Mouse (Mus musculus) forebrain, embryonic 11.5 days (tissue): ENCODE data around the gene Tor4a. TPM values are rescaled to one million over a fixed set of nuclear protein-coding genes. Genes with fewer than 3 reads are reported as not detected.

ENCODE experiments used
- ATAC-seq: fragments of 200-750 bp; cut with Nextera tagmentation; replicated peaks from 2 replicates; pipeline ENCODE4 v1.8.0; 2017; ENCODE audit warnings: moderate TSS enrichment; ENCODE audit not compliant: low FRiP score
- DNase-seq: peaks from one replicate; pipeline ENCODE4 v3.0.0-alpha.2; 2017; ENCODE audit warnings: low spot score
- H3K27ac ChIP-seq: fragments of 300-500 bp; sonication (generic); 2 replicates; pipeline ENCODE4 v1.5.1; 2014; ENCODE audit warnings: low read depth, low read length
- H3K27me3 ChIP-seq: fragments of 300-500 bp; sonication (generic); 2 replicates; pipeline ENCODE4 v1.6.1; 2014; ENCODE audit warnings: mild to moderate bottlenecking, low read length, mixed read lengths; ENCODE audit not compliant: control insufficient read depth, insufficient read depth
- H3K36me3 ChIP-seq: fragments of 300-500 bp; sonication (generic); 2 replicates; pipeline ENCODE4 v1.6.1; 2014; ENCODE audit warnings: mild to moderate bottlenecking, low read length, moderate library complexity, mixed read lengths; ENCODE audit not compliant: control insufficient read depth, insufficient read depth
- H3K4me1 ChIP-seq: fragments of 300-500 bp; sonication (generic); replicated peaks from 2 replicates; pipeline ENCODE4 v1.6.1; 2014; ENCODE audit warnings: low read length, mixed read lengths; ENCODE audit not compliant: control insufficient read depth, insufficient read depth
- H3K4me2 ChIP-seq: fragments of 300-500 bp; sonication (generic); 2 replicates; pipeline ENCODE4 v1.6.1; 2014; ENCODE audit warnings: low read depth, mild to moderate bottlenecking, low read length, moderate library complexity, mixed read lengths; ENCODE audit not compliant: severe bottlenecking
- H3K4me3 ChIP-seq: fragments of 300-500 bp; sonication (generic); 2 replicates; pipeline ENCODE4 v1.5.1; 2014; ENCODE audit warnings: low read depth, low read length
- H3K9ac ChIP-seq: fragments of 300-500 bp; sonication (generic); 2 replicates; pipeline ENCODE4 v1.6.1; 2014; ENCODE audit warnings: low read length
- H3K9me3 ChIP-seq: fragments of 300-500 bp; sonication (generic); 2 replicates; pipeline ENCODE4 v1.6.1; 2016; ENCODE audit warnings: low read length, mixed read lengths; ENCODE audit not compliant: control insufficient read depth
- WGBS: fragments of 180-500 bp; shearing (Covaris S2); extraction: QIAGEN DNeasy Blood & Tissue Kit; methylation state at CpG from one replicate; pipeline ENCODE4 v1.1.7; 2014; 5-methylcytosine and 5-hydroxymethylcytosine counted together
- polyA plus RNA-seq: library from polyadenylated mRNA; unstranded; fragments of >200 nt; fragmentation: Nextera tagmentation; extraction: Ambion mirVana; gene quantifications from 2 replicates; pipeline ENCODE4 v1.2.1, GENCODE M21; 2014

Tor4a gene
- polyA plus RNA-seq, 1 experiment from 2014 or later: 1.3 TPM

DNA sequence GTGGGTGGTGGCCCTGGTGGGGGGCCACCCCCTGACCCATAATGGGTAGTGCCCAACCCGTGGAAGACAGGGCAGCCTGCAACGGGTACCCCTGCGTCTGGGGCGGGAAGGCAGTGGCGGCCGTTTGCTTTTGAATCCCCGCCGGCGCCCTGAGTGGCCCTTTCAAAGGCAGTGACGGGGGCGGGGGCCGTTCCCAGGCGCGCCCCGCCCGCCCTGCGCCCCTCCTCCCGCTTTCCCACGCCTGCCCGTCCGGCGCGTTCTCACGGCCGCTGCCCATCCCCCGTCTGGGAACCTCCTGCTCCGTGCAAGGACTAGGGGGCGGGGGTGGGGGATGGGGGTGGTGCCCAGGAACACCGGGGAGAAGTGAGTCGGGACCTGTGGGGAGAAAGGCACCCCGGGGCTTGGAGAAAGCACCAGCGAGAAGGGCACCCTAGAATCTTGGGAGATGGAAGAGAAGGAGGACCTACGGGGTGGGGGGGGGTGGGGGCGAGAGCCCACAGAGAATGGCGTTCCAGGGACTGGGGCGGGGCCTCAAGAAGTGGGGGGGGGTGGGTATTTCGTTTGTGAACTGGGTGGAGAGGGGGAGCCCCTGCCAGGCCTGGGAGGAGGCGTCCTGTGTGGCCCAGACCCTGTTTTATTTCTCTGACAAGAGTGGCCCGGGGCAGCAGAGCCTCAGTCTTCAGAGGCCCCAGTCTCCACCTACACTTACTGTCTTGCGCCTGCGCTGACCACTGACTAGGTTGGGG is 28.6 kb downstream of the Tor4a start:
- Histone ChIP-seq H3K9ac (peak overlapping the region; percentile 57), H3K27me3 (no peaks in the 10 kb centered on the region), H3K4me1 (peaks cover 30% of the 10 kb centered on the region), H3K36me3 (no peaks in the 10 kb centered on the region), H3K9me3 (no peaks in the 10 kb centered on the region), H3K4me3 (peak overlapping the region; percentile 33), H3K27ac (peak overlapping the region; percentile 91), H3K4me2 (peak overlapping the region; percentile 61)
- under 1% methylated on average over 40 of the region's 41 CpGs for WGBS
- peak; percentile 95 for DNase-seq
- peak; percentile 88 for ATAC-seq

GRCm38 (mm10) chr2:25167481-25167880 is 29.2 kb downstream of the Tor4a start:
- H3K9me3 ChIP-seq: no peaks in the 10 kb centered on the region
- WGBS: 20% methylated on average over 4 of the region's 4 CpGs
- peak overlapping the region; percentile 61 for H3K4me2 ChIP-seq
- no peaks in the 10 kb centered on the region for H3K36me3 ChIP-seq
- H3K27me3 ChIP-seq: no peaks in the 10 kb centered on the region
- peak overlapping the region; percentile 33 for H3K4me3 ChIP-seq
- peak overlapping the region; percentile 91 for H3K27ac ChIP-seq
- H3K9ac ChIP-seq: peak overlapping the region; percentile 57
- H3K4me1 ChIP-seq: peaks cover 31% of the 10 kb centered on the region
- no peak for DNase-seq
- ATAC-seq: peak; percentile 52

DNA sequence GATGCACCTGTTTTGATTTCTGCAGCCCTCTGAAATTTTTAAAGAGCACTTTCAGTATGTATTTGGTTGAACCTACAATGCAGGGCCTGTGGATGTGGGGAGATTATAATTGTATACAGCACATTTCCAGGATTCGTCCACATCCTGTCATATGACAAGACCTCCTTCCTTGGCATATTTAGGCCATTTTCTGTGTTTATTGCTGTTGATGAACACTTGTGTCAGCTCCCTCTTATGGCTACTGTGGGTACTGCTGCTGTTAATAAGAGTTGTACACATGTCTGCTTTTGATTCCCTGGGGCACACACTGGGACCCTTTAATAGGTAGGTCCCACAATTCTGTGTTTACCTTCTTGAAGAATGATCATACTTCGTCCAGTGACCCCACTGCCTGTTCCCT is 39.0 kb downstream of the Tor4a start:
- no peak for DNase-seq

DNA sequence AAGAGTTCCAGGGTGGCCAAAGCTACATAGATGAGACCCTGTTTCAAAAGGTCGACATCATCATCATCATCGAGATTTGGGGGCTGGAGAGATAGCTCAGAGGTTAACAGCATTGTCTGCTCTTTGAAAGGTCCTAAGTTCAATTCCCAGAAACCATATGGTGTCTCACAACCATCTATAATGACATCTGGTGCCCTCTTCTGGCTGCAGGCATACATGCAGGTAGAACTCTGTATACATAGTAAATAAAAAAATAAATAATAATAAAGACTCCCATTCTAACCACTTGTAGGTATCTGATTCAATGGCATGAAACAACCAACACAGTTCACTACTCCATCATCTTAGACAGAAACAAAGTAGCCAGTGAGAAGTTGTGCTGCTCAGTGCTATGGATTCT is 39.7 kb downstream of the Tor4a start:
- no peak overlapping the region for H3K4me2 ChIP-seq
- WGBS: 50% methylated on average over 2 of the region's 2 CpGs
- no peaks in the 10 kb centered on the region for H3K4me1 ChIP-seq
- no peak overlapping the region for H3K9ac ChIP-seq
- no peak overlapping the region for H3K27ac ChIP-seq
- DNase-seq: no peak
- H3K9me3 ChIP-seq: no peaks in the 10 kb centered on the region
- H3K4me3 ChIP-seq: no peak overlapping the region
- no peaks in the 10 kb centered on the region for H3K27me3 ChIP-seq
- no peaks in the 10 kb centered on the region for H3K36me3 ChIP-seq
- ATAC-seq: no peak

More for the DNA sequence above, 39.0 kb downstream of the Tor4a start:
- H3K4me3 ChIP-seq: no peak overlapping the region
- no peak overlapping the region for H3K9ac ChIP-seq
- no peak overlapping the region for H3K27ac ChIP-seq
- no peaks in the 10 kb centered on the region for H3K36me3 ChIP-seq
- H3K4me2 ChIP-seq: no peak overlapping the region
- 65% methylated on average over 2 of the region's 2 CpGs for WGBS
- H3K9me3 ChIP-seq: no peaks in the 10 kb centered on the region
- no peak for ATAC-seq
- no peaks in the 10 kb centered on the region for H3K4me1 ChIP-seq
- H3K27me3 ChIP-seq: no peaks in the 10 kb centered on the region

DNA sequence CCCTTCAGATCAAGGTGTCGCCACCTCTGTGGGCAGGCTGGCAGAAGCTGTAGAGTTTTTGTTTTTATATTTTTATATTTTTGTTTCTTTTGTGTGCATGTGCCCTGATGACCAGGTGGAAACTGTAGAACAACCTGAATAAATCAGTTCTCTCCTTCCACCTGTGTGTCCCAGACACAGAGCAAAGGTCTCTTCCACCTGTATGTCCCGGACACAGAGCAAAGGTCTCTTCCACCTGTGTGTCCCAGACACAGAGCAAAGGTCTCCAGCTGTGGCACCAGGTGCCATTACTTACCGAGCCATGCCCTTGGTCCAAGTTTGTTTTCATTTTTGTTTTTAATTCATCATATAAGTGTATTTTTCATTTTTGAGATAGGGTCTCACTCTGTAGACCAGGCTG is 40.5 kb downstream of the Tor4a start:
- WGBS: 92% methylated on average over 3 of the region's 3 CpGs
- Histone ChIP-seq H3K27ac (no peak overlapping the region), H3K4me3 (no peak overlapping the region), H3K4me2 (no peak overlapping the region), H3K4me1 (no peaks in the 10 kb centered on the region), H3K36me3 (no peaks in the 10 kb centered on the region), H3K27me3 (no peaks in the 10 kb centered on the region), H3K9ac (no peak overlapping the region), H3K9me3 (no peaks in the 10 kb centered on the region)
- DNase-seq (no peak), ATAC-seq (no peak)

DNA sequence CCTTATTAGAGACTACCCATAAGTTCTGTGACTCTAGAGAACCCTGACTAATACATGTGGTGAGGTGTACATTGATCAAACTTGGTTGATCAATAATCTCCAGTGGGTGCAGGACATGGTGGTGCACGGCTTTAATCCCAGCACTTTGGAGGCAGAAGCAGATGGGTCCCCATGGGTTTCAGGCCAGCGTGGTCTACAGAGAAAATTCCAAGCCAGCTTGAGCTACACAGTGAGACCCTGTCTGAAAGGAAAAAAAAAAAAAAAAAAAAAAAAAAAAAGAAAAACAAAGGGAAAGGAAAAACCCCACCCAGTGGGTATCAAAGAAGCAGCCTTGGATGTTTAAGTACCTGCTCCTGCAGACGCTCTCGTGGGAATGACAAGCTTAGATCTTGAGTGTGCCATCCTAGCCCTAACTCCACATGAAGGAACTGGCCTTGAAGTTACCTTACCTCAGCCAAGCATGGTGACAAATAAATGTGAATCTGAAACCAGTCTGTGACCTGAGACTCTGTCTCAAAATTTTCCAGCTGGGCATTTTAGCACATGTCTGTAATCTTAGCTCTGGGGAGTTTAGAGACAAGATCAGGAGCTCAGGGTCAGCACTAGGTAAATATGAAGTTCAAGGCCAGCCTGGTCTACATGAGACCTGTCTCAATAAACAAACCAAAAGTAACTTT is 45.3 kb downstream of the Tor4a start:
- ATAC-seq (no peak), DNase-seq (no peak)
- Histone ChIP-seq H3K4me2 (no peak overlapping the region), H3K27ac (no peak overlapping the region), H3K4me3 (no peak overlapping the region), H3K9ac (no peak overlapping the region), H3K36me3 (no peaks in the 10 kb centered on the region), H3K27me3 (no peaks in the 10 kb centered on the region), H3K4me1 (no peaks in the 10 kb centered on the region), H3K9me3 (no peaks in the 10 kb centered on the region)
- WGBS: 73% methylated on average over 4 of the region's 4 CpGs

DNA sequence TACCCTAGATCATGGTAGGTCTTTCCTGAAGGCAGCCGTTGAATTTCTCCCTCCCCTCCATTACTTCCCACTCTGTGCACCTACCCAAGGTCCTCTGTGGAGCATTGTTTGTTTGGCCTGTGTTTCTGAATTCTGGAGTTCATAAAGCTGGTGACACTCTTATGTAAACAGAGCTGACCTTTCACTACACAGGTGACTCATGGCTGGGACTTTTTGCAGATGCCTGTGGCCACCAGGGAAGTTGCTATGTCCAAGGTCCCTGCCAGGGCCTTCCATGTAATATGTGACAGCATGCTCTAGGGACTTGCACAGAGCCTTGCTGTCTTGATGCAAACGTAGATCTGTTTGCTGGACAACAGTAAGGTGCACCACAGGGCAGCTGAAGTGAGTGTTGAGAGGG is 47.0 kb downstream of the Tor4a start:
- Histone ChIP-seq H3K4me3 (no peak overlapping the region), H3K27ac (no peak overlapping the region), H3K9ac (no peak overlapping the region), H3K36me3 (no peaks in the 10 kb centered on the region), H3K4me2 (no peak overlapping the region), H3K4me1 (no peaks in the 10 kb centered on the region), H3K27me3 (no peaks in the 10 kb centered on the region), H3K9me3 (no peaks in the 10 kb centered on the region)
- WGBS: 86% methylated on average over 2 of the region's 2 CpGs
- DNase-seq (no peak), ATAC-seq (no peak)

DNA sequence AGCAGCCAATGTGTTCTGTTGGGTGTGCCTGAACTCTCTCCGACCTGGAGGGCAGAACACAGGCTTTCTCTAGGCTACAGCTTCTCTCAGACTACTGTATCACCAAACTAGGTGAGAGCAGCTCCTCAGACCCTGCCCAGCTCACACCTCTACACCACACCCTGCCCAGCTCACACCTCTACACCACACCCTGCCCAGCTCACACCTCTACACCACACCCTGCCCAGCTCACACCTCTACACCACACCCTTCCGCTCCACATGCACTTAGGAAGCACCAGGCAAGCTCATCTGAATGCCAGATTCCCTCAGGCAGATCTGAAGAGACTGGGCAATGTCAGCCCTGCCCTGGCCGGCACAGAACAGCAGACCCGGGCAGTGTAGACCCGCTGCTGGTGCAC is 48.8 kb downstream of the Tor4a start:
- DNase-seq (no peak), ATAC-seq (no peak)
- H3K9me3 ChIP-seq: no peaks in the 10 kb centered on the region
- H3K4me2 ChIP-seq: no peak overlapping the region
- H3K4me3 ChIP-seq: no peak overlapping the region
- WGBS: 87% methylated on average over 5 of the region's 5 CpGs
- no peak overlapping the region for H3K27ac ChIP-seq
- no peaks in the 10 kb centered on the region for H3K4me1 ChIP-seq
- H3K9ac ChIP-seq: no peak overlapping the region
- no peaks in the 10 kb centered on the region for H3K36me3 ChIP-seq
- H3K27me3 ChIP-seq: no peaks in the 10 kb centered on the region

- H3K4me3 ChIP-seq: no peak overlapping the region
Measured at GRCm38 (mm10) chr2:25147398-25147797, 49.3 kb downstream of the Tor4a start.

More at GRCm38 (mm10) chr2:25147398-25147797, 49.3 kb downstream of the Tor4a start:
- Histone ChIP-seq H3K27me3 (no peaks in the 10 kb centered on the region), H3K9ac (no peak overlapping the region), H3K36me3 (no peaks in the 10 kb centered on the region), H3K9me3 (no peaks in the 10 kb centered on the region), H3K4me2 (no peak overlapping the region), H3K4me1 (no peaks in the 10 kb centered on the region), H3K27ac (no peak overlapping the region)
- DNase-seq (no peak), ATAC-seq (no peak)
- WGBS: 84% methylated on average over 5 of the region's 5 CpGs
